Mouse (Mus musculus): ENCODE data around the gene Grem1. TPM values are rescaled to one million over a fixed set of nuclear protein-coding genes. Genes with fewer than 3 reads are reported as not detected.
A peak's percentile ranks its signal among the peaks of the same experiment; 100 is the strongest.

Gene Grem1
- total RNA-seq (2021), result 1 to 10 TPM; 4.6 to 5.0 TPM
- long read RNA-seq, experiment 1, full-length matches to known transcripts, result 1 of 1 reads
- long read RNA-seq, experiment 1, partial matches to known transcripts, result 0 of 1 reads
- long read RNA-seq, experiment 1, other reads (novel, unspliced or antisense), result 0 of 1 reads
- long read RNA-seq, experiment 2, partial matches to known transcripts, result 0 of 6 reads
- long read RNA-seq, experiment 2, other reads (novel, unspliced or antisense), result 6 of 6 reads

- no peak within 1 kb of the TSS for H3K27ac ChIP-seq
- peak within 1 kb of the TSS; percentile 52 for H3K4me3 ChIP-seq
- DNase-seq (ENCODE audit: low spot score in 2 of 2), result no peak
- no peak for TF ChIP-seq CTCF (conservative IDR thresholded peaks at IDR 0.05)
These were observed at the start of gene Grem1 for GRCm38 (mm10) chr2:113758311-113759161. Gene Grem1, minus strand, starts transcription at chr2:113758646.

- peak in 1 of 2 experiments; percentile 71 for DNase-seq (ENCODE audit: low spot score in 2 of 2)
- Histone ChIP-seq H3K4me3 (no peak overlapping the region), H3K27ac (no peak overlapping the region)
- peak; percentile 86 for TF ChIP-seq CTCF (conservative IDR thresholded peaks at IDR 0.05)
These were observed 49.2 kb upstream of the Grem1 start for GRCm38 (mm10) chr2:113807640-113808039.

- Histone ChIP-seq H3K27ac (0 out of 2 replicates have a peak overlapping the region, but pooled peaks have one; percentile 1), H3K4me3 (no peak overlapping the region)
- TF ChIP-seq CTCF (conservative IDR thresholded peaks at IDR 0.05), result no peak
- no peak for DNase-seq (ENCODE audit: low spot score in 2 of 2)
These were observed 48.6 kb upstream of the Grem1 start for GRCm38 (mm10) chr2:113806851-113807577.

- Histone ChIP-seq H3K27ac (no peak overlapping the region), H3K4me3 (no peak overlapping the region)
- no peak for TF ChIP-seq CTCF (conservative IDR thresholded peaks at IDR 0.05)
- peak in 1 of 2 experiments; percentile 22 for DNase-seq (ENCODE audit: low spot score in 2 of 2)
These were observed 47.3 kb upstream of the Grem1 start for GRCm38 (mm10) chr2:113805765-113806164.

- DNase-seq (ENCODE audit: low spot score in 2 of 2), result no peak
- no peak overlapping the region for H3K27ac ChIP-seq
- TF ChIP-seq CTCF (conservative IDR thresholded peaks at IDR 0.05), result no peak
- no peak overlapping the region for H3K4me3 ChIP-seq
These were observed 45.3 kb upstream of the Grem1 start for GRCm38 (mm10) chr2:113803753-113804152.

GRCm38 (mm10) chr2:113800846-113801245 lies 42.4 kb upstream of the Grem1 start:
- Histone ChIP-seq H3K4me3 (no peak overlapping the region), H3K27ac (no peak overlapping the region)
- no peak for TF ChIP-seq CTCF (conservative IDR thresholded peaks at IDR 0.05)
- DNase-seq (ENCODE audit: low spot score in 2 of 2), result no peak

GRCm38 (mm10) chr2:113798605-113799004 lies 40.2 kb upstream of the Grem1 start:
- no peak overlapping the region for H3K27ac ChIP-seq
- no peak for TF ChIP-seq CTCF (conservative IDR thresholded peaks at IDR 0.05)
- no peak for DNase-seq (ENCODE audit: low spot score in 2 of 2)
- H3K4me3 ChIP-seq, result no peak overlapping the region

- no peak for DNase-seq (ENCODE audit: low spot score in 2 of 2)
- TF ChIP-seq CTCF (conservative IDR thresholded peaks at IDR 0.05), result no peak
- no peak overlapping the region for H3K27ac ChIP-seq
These were observed 36.7 kb upstream of the Grem1 start for GRCm38 (mm10) chr2:113795186-113795585.

GRCm38 (mm10) chr2:113793521-113793920 lies 35.1 kb upstream of the Grem1 start:
- TF ChIP-seq CTCF (conservative IDR thresholded peaks at IDR 0.05), result no peak
- Histone ChIP-seq H3K27ac (no peak overlapping the region), H3K4me3 (no peak overlapping the region)
- DNase-seq (ENCODE audit: low spot score in 2 of 2), result no peak

More at GRCm38 (mm10) chr2:113795186-113795585, 36.7 kb upstream of the Grem1 start:
- no peak overlapping the region for H3K4me3 ChIP-seq

- Histone ChIP-seq H3K4me3 (no peak overlapping the region), H3K27ac (no peak overlapping the region)
- no peak for TF ChIP-seq CTCF (conservative IDR thresholded peaks at IDR 0.05)
- no peak for DNase-seq (ENCODE audit: low spot score in 2 of 2)
These were observed 30.5 kb upstream of the Grem1 start for GRCm38 (mm10) chr2:113788821-113789387.

GRCm38 (mm10) chr2:113787882-113788281 lies 29.4 kb upstream of the Grem1 start:
- no peak for DNase-seq (ENCODE audit: low spot score in 2 of 2)
- no peak overlapping the region for H3K4me3 ChIP-seq
- TF ChIP-seq CTCF (conservative IDR thresholded peaks at IDR 0.05), result no peak
- no peak overlapping the region for H3K27ac ChIP-seq

GRCm38 (mm10) chr2:113784851-113785250 lies 26.4 kb upstream of the Grem1 start:
- Histone ChIP-seq H3K27ac (no peak overlapping the region), H3K4me3 (no peak overlapping the region)
- no peak for DNase-seq (ENCODE audit: low spot score in 2 of 2)
- no peak for TF ChIP-seq CTCF (conservative IDR thresholded peaks at IDR 0.05)

GRCm38 (mm10) chr2:113781521-113781920 lies 23.1 kb upstream of the Grem1 start:
- no peak for DNase-seq (ENCODE audit: low spot score in 2 of 2)
- H3K4me3 ChIP-seq, result no peak overlapping the region
- H3K27ac ChIP-seq, result peak overlapping the region; percentile 77
- TF ChIP-seq CTCF (conservative IDR thresholded peaks at IDR 0.05), result no peak

All from layer of hippocampus, adult 2 months (tissue).